Mouse (Mus musculus) embryonic facial prominence, embryonic 11.5 days (tissue): Measurements from ENCODE around the gene Etfrf1. TPM values are rescaled to one million over a fixed set of nuclear protein-coding genes. Genes with fewer than 3 reads are reported as not detected.
A peak's percentile ranks its signal among the peaks of the same experiment; 100 is the strongest.

ENCODE experiments used
- ATAC-seq: fragments of 200-750 bp; cut with Nextera tagmentation; replicated peaks from 2 replicates; pipeline ENCODE4 v1.8.0; 2017; ENCODE audit warnings: low read depth; ENCODE audit not compliant: insufficient number of reproducible peaks, low FRiP score, low TSS enrichment
- DNase-seq: peaks from one replicate; pipeline ENCODE4 v3.0.0-alpha.2; 2015; ENCODE audit warnings: low spot score
- H3K27ac ChIP-seq: fragments of 300-500 bp; sonication (generic); replicated peaks from 2 replicates; pipeline ENCODE4 v1.5.1; 2014; ENCODE audit warnings: mild to moderate bottlenecking, low read depth, low read length, control low read depth
- H3K27me3 ChIP-seq: fragments of 300-500 bp; sonication (generic); 2 replicates; pipeline ENCODE4 v1.6.1; 2014; ENCODE audit warnings: mild to moderate bottlenecking, low read length, moderate library complexity, mixed read lengths; ENCODE audit not compliant: control insufficient read depth, insufficient read depth
- H3K36me3 ChIP-seq: fragments of 300-500 bp; sonication (generic); replicated peaks from 2 replicates; pipeline ENCODE4 v1.6.1; 2014; ENCODE audit warnings: low read depth, mild to moderate bottlenecking, low read length, moderate library complexity, mixed read lengths; ENCODE audit not compliant: control insufficient read depth, insufficient read depth
- H3K4me1 ChIP-seq: fragments of 300-500 bp; sonication (generic); 2 replicates; pipeline ENCODE4 v1.6.1; 2014; ENCODE audit warnings: low read length, mixed read lengths; ENCODE audit not compliant: control insufficient read depth, insufficient read depth
- H3K4me2 ChIP-seq: fragments of 300-500 bp; sonication (generic); 2 replicates; pipeline ENCODE4 v1.6.1; 2014; ENCODE audit warnings: low read depth, mild to moderate bottlenecking, control low read depth, low read length, moderate library complexity
- H3K4me3 ChIP-seq: fragments of 300-500 bp; sonication (generic); 2 replicates; pipeline ENCODE4 v1.5.1; 2014; ENCODE audit warnings: low read depth, low read length, control low read depth
- H3K9ac ChIP-seq: fragments of 300-500 bp; sonication (generic); replicated peaks from 2 replicates; pipeline ENCODE4 v1.6.1; 2014; ENCODE audit warnings: mild to moderate bottlenecking, control low read depth, low read length
- H3K9me3 ChIP-seq: fragments of 300-500 bp; sonication (generic); replicated peaks from 2 replicates; pipeline ENCODE4 v1.6.1; 2016; ENCODE audit warnings: mild to moderate bottlenecking, low read length, inconsistent platforms, mixed read lengths; ENCODE audit not compliant: control insufficient read depth
- WGBS: fragments of 180-500 bp; shearing (Covaris S2); extraction: QIAGEN DNeasy Blood & Tissue Kit; methylation state at CpG from one replicate; pipeline ENCODE4 v1.1.7; 2014; 5-methylcytosine and 5-hydroxymethylcytosine counted together
- polyA plus RNA-seq: library from polyadenylated mRNA; unstranded; fragments of >200 nt; fragmentation: Nextera tagmentation; extraction: Ambion mirVana; gene quantifications from 2 replicates; pipeline ENCODE4 v1.2.1, GENCODE M21; 2014

Etfrf1 gene
- polyA plus RNA-seq, 1 experiment from 2014 or later: 33.2 TPM

- no peak for DNase-seq
- Histone ChIP-seq H3K36me3 (no peaks in the 10 kb centered on the region), H3K4me1 (no peaks in the 10 kb centered on the region), H3K27ac (no peak overlapping the region), H3K4me3 (peak overlapping the region; percentile 33), H3K9me3 (no peaks in the 10 kb centered on the region), H3K27me3 (no peaks in the 10 kb centered on the region), H3K9ac (no peak overlapping the region), H3K4me2 (peak overlapping the region; percentile 42)
- 40% methylated on average over 8 of the region's 8 CpGs for WGBS
- ATAC-seq: no peak
Observed at GRCm38 (mm10) chr6:145210056-145210680, 766 bp upstream of the Etfrf1 start.

DNA sequence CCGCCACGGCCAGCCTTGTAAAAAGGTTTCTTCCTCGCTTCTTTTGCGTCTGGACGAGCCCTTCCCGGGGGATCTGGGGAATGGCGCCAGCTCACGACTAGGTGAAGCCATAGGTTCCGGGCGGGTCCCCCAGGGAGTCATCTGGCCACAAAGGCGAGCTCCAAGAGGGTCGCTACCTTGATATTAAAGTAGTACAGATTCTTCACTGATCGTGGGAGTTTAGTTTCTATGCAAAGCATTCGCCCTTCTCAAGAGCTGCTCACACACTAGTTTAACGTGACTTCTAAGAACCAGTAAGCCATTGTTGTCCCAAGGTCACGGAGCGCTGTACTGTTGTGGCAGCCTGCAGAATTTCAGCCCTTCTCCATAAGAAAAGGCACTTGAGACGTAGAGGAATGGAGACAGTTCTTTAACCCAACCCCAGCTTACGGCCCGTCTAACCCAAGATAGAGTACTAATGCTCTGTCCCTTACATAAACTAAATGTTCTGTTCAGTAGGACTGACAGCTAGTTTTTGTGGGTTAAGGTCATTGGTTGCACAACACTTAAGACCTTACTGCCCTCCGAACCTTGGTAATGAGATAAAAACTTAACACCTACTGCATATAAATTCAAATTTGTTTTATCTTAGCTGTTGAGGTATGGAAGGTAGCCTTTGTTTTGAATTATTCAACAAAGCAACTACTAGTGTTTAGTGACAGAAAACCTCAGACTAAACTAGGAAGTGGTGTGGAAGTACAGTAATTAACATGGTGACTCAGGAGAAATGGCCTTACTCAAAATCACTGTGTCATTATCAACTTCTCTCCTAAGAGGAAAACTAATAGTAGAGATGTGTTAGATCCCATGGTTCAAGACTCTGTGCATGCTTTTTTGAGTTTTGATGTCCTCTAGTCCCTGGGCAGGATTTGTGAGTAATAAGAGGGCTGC is 707 bp downstream of the Etfrf1 start:
- Histone ChIP-seq H3K27me3 (no peaks in the 10 kb centered on the region), H3K9me3 (no peaks in the 10 kb centered on the region), H3K36me3 (no peaks in the 10 kb centered on the region), H3K4me1 (no peaks in the 10 kb centered on the region), H3K4me3 (peak overlapping the region; percentile 56), H3K4me2 (peak overlapping the region; percentile 57), H3K9ac (peak overlapping the region; percentile 70), H3K27ac (peak overlapping the region; percentile 77; the same call in 1 of the 2 replicates)
- DNase-seq (no peak), ATAC-seq (peak; percentile 54; the same call in 1 of the 2 replicates)
- WGBS: 5% methylated on average over 21 of the region's 21 CpGs

GRCm38 (mm10) chr6:145213916-145214315 is 3.0 kb downstream of the Etfrf1 start:
- ATAC-seq: no peak
- DNase-seq: no peak
- Histone ChIP-seq H3K4me3 (no peak overlapping the region), H3K4me1 (no peaks in the 10 kb centered on the region), H3K9ac (no peak overlapping the region), H3K36me3 (no peaks in the 10 kb centered on the region; the same call in 1 of the 2 replicates), H3K27ac (no peak overlapping the region), H3K9me3 (no peaks in the 10 kb centered on the region), H3K27me3 (no peaks in the 10 kb centered on the region), H3K4me2 (no peak overlapping the region)
- 86% methylated on average over 2 of the region's 2 CpGs for WGBS

GRCm38 (mm10) chr6:145215826-145216225 is 4.9 kb downstream of the Etfrf1 start:
- Histone ChIP-seq H3K4me3 (no peak overlapping the region), H3K27ac (no peak overlapping the region), H3K4me1 (no peaks in the 10 kb centered on the region), H3K9me3 (no peaks in the 10 kb centered on the region), H3K9ac (no peak overlapping the region), H3K36me3 (no peaks in the 10 kb centered on the region; the same call in none of the 2 replicates), H3K27me3 (no peaks in the 10 kb centered on the region), H3K4me2 (no peak overlapping the region)
- no peak for DNase-seq
- ATAC-seq: no peak
- WGBS: 93% methylated on average over 3 of the region's 3 CpGs

- Histone ChIP-seq H3K27me3 (no peaks in the 10 kb centered on the region), H3K9me3 (no peaks in the 10 kb centered on the region), H3K4me2 (no peak overlapping the region), H3K4me1 (no peaks in the 10 kb centered on the region), H3K4me3 (no peak overlapping the region), H3K9ac (no peak overlapping the region), H3K27ac (no peak overlapping the region), H3K36me3 (no peaks in the 10 kb centered on the region; the same call in none of the 2 replicates)
- DNase-seq (no peak), ATAC-seq (no peak)
- 93% methylated on average over 6 of the region's 6 CpGs for WGBS
Observed at GRCm38 (mm10) chr6:145224246-145224645, 13.3 kb downstream of the Etfrf1 start.

DNA sequence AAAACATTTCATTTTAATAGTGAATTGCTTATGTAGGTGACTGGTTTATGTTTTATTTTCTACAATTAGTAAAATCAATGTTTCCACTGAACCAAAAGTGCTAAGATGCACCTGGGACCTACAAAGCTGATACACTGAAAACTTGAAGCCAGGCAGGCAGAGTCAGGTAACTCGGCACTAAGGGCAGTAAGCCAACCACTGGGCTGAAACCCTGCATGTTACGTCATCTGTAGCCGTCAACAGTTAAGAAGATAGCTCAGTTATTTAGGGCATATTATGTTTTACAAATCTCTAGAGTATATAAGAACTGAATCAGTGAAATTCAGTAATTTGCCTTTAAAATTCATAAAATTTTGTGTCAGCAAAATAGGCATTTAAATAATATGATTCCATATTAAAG is 15.4 kb downstream of the Etfrf1 start:
- Histone ChIP-seq H3K4me2 (no peak overlapping the region), H3K4me3 (no peak overlapping the region), H3K27me3 (no peaks in the 10 kb centered on the region), H3K9me3 (no peaks in the 10 kb centered on the region), H3K9ac (no peak overlapping the region), H3K4me1 (no peaks in the 10 kb centered on the region), H3K27ac (no peak overlapping the region), H3K36me3 (no peaks in the 10 kb centered on the region; the same call in 1 of the 2 replicates)
- 96% methylated on average over 3 of the region's 3 CpGs for WGBS
- ATAC-seq (no peak), DNase-seq (no peak)

DNA sequence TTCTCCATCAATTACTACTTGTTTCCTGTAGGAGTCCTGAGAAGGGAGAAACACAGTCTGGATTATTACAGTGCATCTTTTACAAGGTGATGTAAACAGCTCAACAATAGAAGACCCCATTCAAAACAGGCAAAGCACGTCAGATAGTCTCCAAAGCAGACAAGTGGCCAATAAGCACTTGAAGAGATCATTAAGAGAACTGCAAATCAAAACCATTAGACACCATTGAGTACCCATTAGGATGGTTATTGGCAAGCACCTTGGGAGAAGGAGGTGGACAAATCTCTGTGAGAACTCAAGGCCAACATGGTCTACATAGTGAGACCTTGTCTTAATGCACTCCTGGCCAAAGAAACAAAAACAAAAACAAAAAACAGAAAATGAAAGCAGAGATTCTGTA is 23.5 kb downstream of the Etfrf1 start:
- WGBS: 88% methylated on average over 1 of the region's 1 CpGs
- Histone ChIP-seq H3K4me3 (no peak overlapping the region), H3K27me3 (no peaks in the 10 kb centered on the region), H3K36me3 (no peaks in the 10 kb centered on the region; the same call in 1 of the 2 replicates), H3K4me1 (no peaks in the 10 kb centered on the region), H3K9ac (no peak overlapping the region), H3K27ac (no peak overlapping the region), H3K9me3 (no peaks in the 10 kb centered on the region), H3K4me2 (no peak overlapping the region)
- ATAC-seq (no peak), DNase-seq (no peak)

DNA sequence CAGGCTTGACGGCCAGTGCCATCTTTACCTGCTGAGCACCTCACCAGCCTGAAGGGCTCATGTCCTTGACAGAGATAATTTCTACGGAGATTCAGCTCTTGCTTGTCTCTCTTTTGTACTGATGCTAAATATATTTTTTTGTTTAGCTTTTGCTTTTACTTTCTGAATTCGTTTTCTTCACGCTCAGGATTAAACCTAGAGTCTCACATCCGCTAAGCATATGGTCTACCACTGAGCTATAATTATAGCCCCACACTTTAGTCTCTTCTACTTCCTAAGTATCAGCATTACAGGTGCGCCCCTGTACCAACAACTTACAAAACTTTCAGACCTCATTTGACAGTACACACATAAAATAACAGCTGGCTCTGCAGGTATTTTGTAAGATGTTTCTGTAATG is 24.4 kb downstream of the Etfrf1 start:
- Histone ChIP-seq H3K4me3 (no peak overlapping the region), H3K9me3 (no peaks in the 10 kb centered on the region), H3K4me2 (no peak overlapping the region), H3K27me3 (no peaks in the 10 kb centered on the region), H3K4me1 (no peaks in the 10 kb centered on the region), H3K9ac (no peak overlapping the region), H3K36me3 (no peaks in the 10 kb centered on the region; the same call in 1 of the 2 replicates), H3K27ac (no peak overlapping the region)
- DNase-seq: no peak
- no peak for ATAC-seq
- 88% methylated on average over 6 of the region's 6 CpGs for WGBS
